Mouse (Mus musculus) yolk sac, embryonic 10.5 days (tissue): ENCODE measurements around the gene Sox2.

Source experiments
- DNase-seq: peaks from one replicate; pipeline ENCODE4 v3.0.0-alpha.2; 2017; ENCODE audit warnings: low spot score

Sox2 gene

GRCm38 (mm10) chr3:34649726-34650620 is at the start of gene Sox2:
Gene Sox2, plus strand, starts transcription at chr3:34650405.
- DNase-seq = peak; percentile 84

- DNase-seq = no peak
Observed at GRCm38 (mm10) chr3:34601116-34601515, 49.1 kb upstream of the Sox2 start.

- DNase-seq = no peak
Observed at GRCm38 (mm10) chr3:34614107-34614506, 36.1 kb upstream of the Sox2 start.

- no peak for DNase-seq
Observed at GRCm38 (mm10) chr3:34615526-34615925, 34.7 kb upstream of the Sox2 start.

GRCm38 (mm10) chr3:34618934-34619333 is 31.3 kb upstream of the Sox2 start:
- DNase-seq = no peak

- DNase-seq = no peak
Observed at GRCm38 (mm10) chr3:34620121-34620520, 30.1 kb upstream of the Sox2 start.

GRCm38 (mm10) chr3:34624721-34625270 is 25.4 kb upstream of the Sox2 start:
- no peak for DNase-seq

- no peak for DNase-seq
Observed at GRCm38 (mm10) chr3:34626521-34626920, 23.7 kb upstream of the Sox2 start.

GRCm38 (mm10) chr3:34630031-34630430 is 20.2 kb upstream of the Sox2 start:
- no peak for DNase-seq

- DNase-seq = no peak
Observed at GRCm38 (mm10) chr3:34630736-34631135, 19.5 kb upstream of the Sox2 start.

- no peak for DNase-seq
Observed at GRCm38 (mm10) chr3:34636958-34637357, 13.2 kb upstream of the Sox2 start.

- no peak for DNase-seq
Observed at GRCm38 (mm10) chr3:34637481-34637880, 12.7 kb upstream of the Sox2 start.

- DNase-seq = no peak
Observed at GRCm38 (mm10) chr3:34637926-34638325, 12.3 kb upstream of the Sox2 start.

- DNase-seq = no peak
Observed at GRCm38 (mm10) chr3:34638344-34638743, 11.9 kb upstream of the Sox2 start.

GRCm38 (mm10) chr3:34639031-34639872 is 11.0 kb upstream of the Sox2 start:
- DNase-seq = no peak

GRCm38 (mm10) chr3:34639873-34640270 is 10.3 kb upstream of the Sox2 start:
- no peak for DNase-seq

GRCm38 (mm10) chr3:34640276-34640675 is 9.9 kb upstream of the Sox2 start:
- DNase-seq = no peak

GRCm38 (mm10) chr3:34640690-34641600 is 9.3 kb upstream of the Sox2 start:
- DNase-seq = no peak

GRCm38 (mm10) chr3:34641756-34642497 is 8.3 kb upstream of the Sox2 start:
- no peak for DNase-seq

GRCm38 (mm10) chr3:34642498-34642941 is 7.7 kb upstream of the Sox2 start:
- DNase-seq = no peak

GRCm38 (mm10) chr3:34643067-34643466 is 7.1 kb upstream of the Sox2 start:
- DNase-seq = no peak
